Mouse (Mus musculus) lung, postnatal 0 days (tissue): ENCODE measurements around the gene Cul3.

ENCODE experiments used
- CTCF ChIP-seq: IDR thresholded peaks from 2 replicates; pipeline ENCODE4 v1.5.1; 2016; ENCODE audit warnings: antibody characterized with exemption, mild to moderate bottlenecking
- EP300 ChIP-seq: IDR thresholded peaks from 2 replicates; pipeline ENCODE4 v1.6.1; 2016; ENCODE audit warnings: antibody characterized with exemption, mild to moderate bottlenecking, control low read depth

DNA sequence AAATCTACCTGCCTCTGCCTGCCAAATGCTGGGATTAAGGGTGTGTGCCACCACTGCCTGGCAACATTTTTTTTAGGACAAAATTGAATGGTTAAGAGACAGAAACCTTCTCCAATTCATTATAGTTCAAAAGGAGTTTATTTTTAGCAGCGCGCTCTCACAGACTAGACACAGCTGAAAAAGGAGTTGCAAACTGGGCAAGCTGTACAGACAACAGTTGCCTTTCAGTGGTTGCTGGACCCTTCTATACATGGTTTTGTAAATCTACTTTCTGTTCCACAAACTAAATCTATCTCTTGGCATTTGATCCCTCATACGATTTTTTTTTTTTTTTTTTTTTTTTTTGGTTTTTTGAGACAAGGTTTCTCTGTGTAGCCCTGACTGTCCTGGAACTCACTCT is 31.7 kb upstream of the Cul3 start:
- TF ChIP-seq CTCF, result no peak
- TF ChIP-seq EP300, result no peak
